Mouse (Mus musculus) CD8-positive naive resting alpha-beta T cell, adult 2 months (primary cell): ENCODE measurements around the gene Plagl2.
A peak's percentile ranks its signal among the peaks of the same experiment; 100 is the strongest.
"Not testable (repeated sequence)": the region's sequence is repeated elsewhere in the genome, so short reads cannot be mapped to it uniquely, and the experiment has no call there.

Experiments used
- DNase-seq, 2 experiments: peaks; one replicate each; pipeline ENCODE4 v3.0.0; 2022; ENCODE audit warnings: low read depth in 2 of 2, low spot score in 2 of 2

The Plagl2 gene

DNA sequence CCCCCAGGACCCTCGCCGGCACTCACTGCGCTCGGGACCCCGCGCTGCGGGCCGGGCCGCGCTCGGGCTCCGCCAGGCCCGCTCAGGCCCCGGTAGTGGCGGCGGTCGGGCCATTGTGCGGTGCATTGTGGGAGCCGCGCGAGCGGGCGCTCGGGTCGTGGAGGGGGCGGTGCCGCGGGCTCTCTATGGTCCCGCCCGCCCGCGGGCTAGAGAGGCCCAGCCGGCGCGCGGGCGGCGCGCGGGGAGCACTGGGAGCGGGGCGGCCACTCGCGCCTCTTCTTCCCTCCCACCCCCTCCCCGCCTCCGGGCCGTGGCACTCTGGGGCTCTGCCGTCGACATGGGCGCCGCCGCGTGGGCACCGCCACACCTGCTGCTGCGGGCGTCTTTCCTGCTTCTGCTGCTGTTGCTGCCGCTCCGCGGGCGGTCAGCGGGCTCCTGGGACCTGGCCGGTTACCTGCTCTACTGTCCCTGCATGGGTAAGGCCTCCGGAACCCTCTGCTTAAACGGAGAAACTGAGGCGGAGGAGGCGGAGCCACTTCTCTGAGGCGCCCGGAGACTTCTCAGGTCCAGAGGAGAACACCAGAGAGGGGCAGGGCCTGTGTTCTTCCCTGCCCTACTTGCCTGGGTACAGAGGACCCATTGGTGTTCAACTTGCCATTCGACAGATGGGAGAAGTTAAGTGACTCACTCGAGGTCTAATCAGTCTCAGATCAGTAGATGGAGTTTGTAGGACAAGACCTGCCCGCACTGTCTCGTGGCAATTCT lies at the start of gene Plagl2, which contains the start of gene Pofut1:
Gene Plagl2 (minus strand): TSS at position 177 of the 765 bp plus-strand sequence.
Gene Pofut1 (plus strand): TSS at position 284 of the 765 bp plus-strand sequence.
- DNase-seq: peak; percentile 78 to 81

DNA sequence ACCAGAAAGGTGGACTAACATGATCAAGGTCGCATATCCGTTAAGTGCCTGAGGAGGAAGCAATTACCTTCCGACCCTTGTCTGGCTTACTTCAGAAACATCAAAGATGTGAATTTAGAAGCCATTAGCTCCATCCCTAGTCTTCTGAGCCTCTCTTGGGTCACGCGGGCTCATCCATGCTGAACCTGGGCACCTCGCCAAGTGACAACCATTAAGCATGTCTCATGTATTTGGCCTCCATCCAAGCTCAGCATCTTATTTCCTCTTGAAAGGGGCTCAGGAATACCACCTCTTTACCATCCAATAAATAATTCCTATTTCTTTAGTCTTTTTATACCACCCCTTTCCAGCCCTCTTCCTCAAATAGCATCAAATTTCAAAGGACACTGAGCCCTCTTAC lies 46.6 kb upstream of the Plagl2 start:
- no peak for DNase-seq

DNA sequence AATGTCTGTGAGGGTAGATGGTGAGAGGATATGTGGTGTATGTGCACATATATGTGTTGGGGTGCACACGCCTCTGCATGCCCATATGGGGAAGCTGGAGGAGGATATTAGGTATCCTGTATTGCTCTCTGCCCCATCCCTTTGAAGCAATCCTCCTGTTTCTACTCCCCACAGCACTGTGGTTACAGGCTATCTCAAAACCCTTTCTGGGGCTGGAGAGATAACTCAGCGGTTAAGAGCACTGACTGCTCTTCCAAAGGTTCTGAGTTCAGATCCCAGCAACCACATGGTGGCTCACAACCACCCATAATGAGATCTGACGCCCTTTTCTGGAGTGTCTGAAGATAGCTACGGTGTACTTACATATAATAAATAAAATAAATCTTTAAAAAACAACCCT lies 45.3 kb upstream of the Plagl2 start:
- no peak for DNase-seq

DNA sequence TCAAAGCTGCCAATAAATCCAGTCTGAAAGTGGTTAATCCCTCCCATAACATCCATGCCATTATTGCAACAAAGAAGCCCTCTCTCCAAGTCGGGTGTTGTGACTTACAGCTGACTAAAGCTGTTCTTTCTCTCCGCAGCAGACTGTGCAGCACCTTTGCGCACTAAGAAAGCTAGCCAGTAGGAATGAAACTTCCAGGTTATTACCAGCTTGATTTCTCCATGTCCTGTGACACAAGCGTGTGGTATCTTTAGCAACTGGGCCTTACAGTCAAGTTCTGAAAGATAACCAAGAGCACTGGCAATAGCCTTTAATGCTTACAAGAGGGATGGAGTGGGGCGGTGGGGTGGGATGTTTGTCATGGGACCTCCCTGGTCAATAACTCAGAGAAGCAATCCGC lies 42.7 kb upstream of the Plagl2 start:
- DNase-seq: no peak

DNA sequence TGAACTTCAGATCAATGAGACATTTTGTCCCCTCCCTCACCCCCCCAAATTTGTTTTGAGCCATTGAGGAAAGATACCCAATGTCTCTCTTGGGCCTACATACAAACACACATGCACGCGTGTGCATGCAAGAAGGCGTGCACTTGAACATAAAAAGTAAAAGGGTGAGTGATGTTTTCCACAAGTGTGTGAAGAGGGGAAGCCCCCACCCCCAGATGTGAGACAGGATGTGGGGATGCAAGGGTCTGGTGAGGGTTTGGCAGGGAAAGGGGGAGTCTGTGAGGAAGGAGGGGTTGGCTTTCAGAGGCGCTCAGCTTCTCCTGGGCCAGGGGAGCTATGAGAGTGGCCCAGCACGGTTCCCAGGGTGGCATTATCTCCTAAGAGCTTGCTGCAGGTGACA lies 37.1 kb upstream of the Plagl2 start:
- peak; percentile 64 to 69 for DNase-seq

DNA sequence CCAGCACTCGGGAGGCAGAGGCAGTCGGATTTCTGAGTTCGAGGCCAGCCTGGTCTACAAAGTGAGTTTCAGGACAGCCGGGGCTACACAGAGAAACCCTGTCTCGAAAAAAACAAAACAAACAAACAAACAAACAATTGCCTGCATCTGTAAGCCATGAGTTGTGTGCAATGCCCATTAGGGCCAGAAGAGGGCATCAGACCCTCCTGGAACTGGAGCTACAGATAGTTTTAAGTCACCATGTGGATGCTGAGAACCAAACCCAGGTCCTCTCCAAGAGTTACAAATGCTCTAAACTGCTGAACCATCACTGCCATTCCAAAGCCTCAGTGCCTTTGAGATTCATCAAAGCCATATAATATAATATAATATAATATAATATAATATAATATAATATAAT lies 35.6 kb upstream of the Plagl2 start:
- DNase-seq: not testable (repeated sequence)

DNA sequence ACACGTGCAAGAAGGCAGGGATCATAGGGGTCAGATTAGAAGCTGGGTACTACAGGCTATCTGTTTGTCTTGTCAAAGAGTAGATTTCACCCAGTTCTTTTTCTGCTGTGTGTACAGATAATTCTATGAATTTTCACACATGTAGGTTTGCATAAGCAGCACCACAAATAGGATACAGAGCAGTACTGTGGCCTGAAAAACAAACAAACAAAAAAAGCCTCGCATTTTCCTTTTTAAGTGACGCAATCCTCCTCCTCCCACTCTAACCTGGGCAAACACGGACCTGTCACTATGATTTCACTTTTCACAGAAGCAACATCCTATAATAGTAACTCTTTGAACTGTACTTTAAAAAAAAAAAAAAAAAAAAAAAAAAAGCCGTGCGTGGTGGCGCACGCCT lies 35.2 kb upstream of the Plagl2 start:
- no peak for DNase-seq

DNA sequence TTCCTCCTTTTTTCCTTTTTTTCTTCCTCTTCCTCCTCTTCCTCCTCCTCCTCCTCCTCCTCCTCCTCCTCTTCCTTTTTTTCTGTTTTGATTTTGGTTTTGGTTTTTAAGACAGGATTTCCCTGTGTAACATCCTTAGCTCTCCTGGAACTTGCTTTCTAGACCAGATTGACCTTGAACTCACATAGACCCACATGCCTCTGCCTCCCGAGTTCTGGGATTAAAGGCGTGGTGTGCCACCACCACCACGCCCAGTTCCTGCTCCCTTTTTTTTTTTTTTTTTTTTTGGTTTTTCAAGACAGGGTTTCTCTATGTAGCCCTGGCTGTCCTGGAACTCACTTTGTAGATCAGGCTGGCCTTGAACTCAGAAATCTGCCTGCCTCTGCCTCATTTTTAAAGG lies 34.4 kb upstream of the Plagl2 start:
- not testable (repeated sequence) for DNase-seq

DNA sequence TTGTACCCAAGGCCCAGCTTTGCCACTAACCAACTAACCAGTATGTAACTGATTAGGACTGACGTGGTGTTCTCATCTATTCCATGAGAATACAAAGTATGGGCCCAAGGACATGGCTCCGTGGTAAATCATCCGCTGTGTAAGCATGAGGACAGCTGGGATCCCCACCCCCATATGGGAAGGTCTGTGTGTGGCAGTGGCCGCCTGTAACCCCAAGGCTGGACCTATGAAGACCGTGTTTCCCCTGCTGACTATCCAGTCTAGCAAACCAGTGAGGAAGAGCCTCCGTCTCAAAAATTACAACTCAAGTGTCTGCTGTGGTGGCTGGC lies 33.7 kb upstream of the Plagl2 start:
- DNase-seq: no peak

DNA sequence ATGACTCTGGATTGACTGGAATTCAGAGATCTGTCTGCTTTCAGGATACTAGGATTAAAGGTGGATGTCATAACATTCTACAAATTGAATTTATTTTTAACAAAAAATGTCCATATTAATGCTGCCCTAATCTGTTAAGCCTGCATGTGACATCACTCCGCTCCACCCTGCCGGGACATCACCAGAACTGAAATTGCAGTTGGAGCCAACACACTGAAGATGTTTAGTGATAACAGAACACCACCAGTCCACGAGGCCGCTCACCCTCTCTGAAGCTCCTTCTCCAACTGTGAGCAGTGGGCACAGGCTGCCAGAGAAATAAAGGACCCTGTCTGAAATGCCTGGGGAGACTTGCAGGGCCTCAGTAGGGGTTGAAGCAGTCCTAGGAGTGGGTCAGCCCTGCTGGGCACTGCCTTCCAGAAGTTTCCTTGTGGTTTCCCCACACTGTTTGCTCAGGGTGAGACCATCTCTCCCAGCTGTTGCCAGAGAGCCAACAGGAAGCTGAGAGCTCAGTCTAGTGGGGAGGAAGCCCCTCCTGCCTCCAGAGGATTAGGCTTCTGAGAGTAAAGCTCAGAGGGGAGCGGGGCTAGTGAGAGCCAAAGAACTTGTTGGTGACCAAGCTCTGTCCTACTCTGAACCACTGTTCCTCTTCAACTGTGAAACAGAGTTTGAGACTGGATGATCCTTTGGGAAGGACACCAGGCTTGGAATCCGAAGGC lies 33.1 kb upstream of the Plagl2 start:
- DNase-seq: not testable (repeated sequence)

DNA sequence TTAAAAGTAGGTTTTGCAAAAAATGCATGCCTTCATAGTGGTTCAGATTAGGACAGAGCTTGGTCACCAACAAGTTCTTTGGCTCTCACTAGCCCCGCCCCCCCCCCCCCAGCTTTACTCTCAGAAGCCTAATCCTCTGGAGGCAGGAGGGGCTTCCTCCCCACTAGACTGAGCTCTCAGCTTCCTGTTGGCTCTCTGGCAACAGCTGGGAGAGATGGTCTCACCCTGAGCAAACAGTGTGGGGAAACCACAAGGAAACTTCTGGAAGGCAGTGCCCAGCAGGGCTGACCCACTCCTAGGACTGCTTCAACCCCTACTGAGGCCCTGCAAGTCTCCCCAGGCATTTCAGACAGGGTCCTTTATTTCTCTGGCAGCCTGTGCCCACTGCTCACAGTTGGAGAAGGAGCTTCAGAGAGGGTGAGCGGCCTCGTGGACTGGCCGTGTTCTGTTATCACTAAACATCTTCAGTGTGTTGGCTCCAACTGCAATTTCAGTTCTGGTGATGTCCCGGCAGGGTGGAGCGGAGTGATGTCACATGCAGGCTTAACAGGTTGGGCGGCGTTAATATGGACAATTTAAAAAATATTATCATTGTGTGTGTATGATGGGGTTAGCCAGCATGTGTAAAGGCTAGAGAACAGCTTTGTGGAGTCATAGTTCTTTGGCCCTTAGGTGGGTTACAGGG lies 29.1 kb upstream of the Plagl2 start:
- DNase-seq: not testable (repeated sequence)

DNA sequence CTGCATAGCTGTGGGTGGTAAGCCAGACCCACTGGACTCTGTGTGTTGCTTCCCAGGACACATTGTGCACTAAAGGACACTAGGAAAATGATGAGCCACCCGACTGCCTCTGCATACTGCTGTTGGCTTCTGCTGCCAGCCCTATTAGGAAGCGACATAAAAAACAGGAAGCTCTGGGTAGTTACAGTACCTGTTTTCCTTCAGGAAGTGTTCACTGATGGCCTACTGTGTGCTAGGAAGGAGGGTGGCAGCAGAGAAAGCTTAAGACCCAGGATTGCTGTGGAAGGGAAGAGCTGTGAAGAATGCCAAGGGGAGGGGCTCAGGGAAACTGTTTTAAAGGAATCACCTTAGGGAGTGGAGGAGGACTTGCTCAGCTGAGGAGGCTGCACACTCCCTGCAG lies 26.1 kb upstream of the Plagl2 start:
- no peak for DNase-seq

DNA sequence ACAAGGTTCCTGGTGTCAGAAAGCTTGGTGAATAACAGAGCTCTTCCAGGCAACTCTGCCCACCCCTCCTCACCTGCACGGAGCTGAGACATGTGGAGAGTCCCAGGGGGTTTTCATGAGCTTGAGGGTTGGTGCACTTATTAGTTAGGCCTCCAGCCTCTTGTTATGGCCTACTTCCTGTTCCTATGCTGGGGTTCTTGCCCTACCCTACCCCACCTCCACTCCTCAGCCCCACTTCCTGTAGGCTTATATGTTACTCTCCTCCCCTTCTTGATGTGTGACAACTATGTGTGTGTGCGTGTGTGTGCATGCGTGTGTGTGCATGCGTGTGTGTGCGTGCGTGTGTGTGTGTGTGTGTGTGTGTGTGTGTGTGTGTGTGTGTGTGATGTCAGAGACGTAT lies 21.8 kb upstream of the Plagl2 start:
- peak; percentile 67 to 70 for DNase-seq

DNA sequence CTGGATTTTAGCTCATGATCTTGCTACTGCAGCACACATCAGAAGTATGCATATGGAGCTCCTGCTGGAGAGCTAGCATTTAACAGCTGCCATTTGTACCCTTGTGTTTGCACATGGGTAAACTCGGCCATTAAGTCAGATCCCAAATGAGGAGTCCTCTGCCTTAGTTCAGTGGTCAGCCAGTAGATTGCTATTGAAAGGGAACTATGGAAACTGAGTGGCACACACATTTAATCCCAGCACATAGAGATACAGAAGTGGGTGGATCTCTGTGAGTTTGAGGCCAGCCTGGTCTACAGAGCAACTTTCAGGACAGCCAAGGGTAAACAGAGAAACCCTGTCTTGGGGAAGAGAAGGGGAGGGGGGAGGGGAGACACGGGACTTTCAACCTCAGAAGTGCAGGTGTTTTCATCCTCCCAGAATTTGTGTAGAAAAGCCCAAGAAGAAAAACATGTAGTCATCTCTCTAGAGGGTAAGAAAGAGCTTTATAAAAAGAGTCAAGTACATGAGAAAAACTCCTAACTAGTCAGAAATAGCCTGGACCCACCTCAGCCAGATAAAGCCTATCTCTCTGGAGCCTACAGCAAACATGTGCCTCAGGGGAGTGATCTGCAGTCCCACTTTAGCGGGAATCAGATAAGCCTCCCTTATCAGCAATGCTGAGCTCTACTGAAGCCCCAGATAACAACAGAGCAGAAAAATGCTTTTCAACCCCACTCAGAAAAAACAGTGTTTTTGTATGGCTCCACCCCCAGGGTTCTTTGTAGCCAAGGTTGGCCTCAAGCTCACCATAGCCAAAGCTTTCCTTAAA lies 18.8 kb upstream of the Plagl2 start:
- DNase-seq: no peak

DNA sequence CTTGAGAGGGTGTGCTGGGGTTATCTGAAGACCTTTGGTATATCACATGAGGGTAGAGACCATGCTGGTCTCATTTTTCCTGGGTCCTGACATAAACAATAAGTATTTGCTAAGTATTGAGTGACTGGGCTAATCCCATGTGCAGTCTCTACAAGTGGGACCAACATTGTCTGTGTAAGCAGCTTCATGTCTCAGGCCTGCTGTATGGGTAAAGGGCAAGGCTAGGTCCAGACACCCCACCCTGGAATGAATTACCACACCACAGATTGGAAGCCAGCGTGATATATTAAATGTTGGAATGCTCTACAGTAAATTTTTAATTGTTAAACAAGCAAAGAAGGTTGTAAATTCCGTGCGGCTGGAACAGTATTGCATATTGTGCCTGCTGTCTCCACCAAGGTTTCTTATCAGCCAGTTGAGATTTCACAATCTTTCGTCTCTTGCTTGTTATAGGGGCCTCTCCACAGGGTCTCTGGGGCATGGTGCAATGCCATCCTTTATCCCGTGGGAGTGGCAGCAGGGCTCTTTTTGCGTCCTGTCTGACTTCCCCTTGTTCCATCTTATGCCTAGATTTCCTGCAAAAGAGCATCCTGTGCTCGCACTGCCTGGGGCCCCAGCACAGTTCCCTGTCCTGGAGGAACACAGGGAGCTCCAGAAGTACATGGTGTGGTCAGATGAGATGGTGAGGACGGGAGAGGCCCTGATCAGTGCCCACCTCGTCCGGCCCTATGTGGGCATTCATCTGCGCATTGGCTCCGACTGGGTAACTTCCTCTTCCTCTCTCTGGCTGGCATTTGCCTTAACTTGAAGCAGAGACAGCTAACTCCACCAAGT lies 18.0 kb upstream of the Plagl2 start:
- DNase-seq: no peak

DNA sequence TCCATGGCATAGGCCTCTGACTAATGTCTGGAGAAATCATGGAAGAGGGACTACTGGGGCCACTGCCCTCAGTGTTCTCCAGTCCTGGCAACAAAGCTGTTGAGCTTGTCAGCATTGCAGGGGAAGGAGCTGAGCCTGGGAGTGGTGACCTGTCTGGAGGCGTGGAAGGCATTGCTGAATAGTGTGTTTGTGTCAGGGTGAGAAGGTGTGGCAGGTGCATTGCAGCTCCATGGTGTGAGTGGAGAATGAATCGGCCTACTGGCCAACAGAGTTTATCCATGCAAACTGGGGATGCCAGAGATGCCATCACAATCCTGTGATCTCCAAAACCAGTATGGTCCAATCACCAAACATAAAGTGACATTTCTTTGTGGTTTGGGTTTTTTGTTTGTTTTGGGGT lies 15.4 kb upstream of the Plagl2 start:
- no peak for DNase-seq

DNA sequence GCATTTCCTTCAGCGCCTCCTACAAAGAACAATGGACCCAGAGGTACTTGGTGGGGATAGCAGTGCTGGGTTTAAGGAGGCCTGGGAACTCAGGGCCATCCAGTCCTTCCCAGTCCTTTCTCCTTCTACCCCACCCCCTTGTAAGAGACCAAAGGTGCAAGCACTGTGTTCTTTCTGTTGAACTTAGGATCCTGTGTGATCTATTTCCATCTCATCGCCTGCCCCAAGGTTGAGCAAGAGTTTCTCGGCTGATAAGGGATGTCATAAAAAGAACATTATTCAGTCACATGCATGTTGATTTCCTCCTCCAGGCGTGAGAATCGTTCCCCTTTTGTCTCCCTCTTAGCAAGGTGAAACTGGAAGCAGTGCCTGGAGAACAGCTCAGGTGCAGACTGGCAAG lies 8.5 kb upstream of the Plagl2 start:
- no peak for DNase-seq

DNA sequence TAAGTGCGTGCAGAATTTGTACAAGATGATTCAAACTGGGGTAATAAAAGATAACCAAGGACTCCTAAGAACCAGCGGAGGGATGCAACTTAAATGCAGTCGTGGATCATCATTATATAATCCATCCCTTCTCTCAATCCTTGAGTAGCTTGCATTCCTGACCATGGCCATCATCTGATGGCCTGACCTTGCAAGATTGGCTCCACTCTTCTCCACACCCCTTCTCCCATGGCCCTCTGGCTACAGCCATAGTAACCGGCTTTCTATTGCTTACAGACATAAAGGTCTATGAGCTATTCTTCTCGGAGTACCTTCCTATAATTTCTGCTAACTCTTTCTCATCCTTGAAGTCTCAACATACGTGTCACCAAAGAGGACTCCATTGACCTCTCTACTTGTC lies 930 bp upstream of the Plagl2 start:
- DNase-seq: no peak

DNA sequence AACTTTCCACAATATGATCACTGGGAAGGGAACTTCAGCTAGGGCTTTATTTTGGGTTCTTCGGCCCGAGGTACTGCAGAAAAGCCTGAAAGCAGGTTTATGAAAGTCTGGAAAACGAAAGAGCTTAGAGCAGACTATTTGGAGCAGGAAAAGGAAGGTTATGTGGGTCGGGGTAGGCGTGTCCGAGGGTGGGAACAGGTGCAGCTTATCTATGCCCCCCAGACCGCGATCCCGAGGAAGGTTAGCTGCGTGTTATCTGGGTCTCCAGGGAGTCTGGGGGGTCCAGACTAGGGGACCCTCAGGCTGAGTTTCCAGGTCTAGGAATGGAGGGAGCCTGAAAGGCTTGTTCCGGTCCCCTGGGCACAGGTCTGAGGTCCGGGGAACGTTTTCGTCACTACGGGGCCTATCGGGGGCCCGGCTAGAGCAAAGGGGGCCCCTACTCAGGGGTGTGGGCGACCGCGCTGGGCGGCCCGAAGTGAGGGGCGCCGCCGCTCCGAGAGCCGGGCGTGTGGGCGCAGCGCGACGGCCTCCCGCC lies 458 bp downstream of the Plagl2 start:
- peak in 1 of 2 experiments; percentile 17 for DNase-seq

DNA sequence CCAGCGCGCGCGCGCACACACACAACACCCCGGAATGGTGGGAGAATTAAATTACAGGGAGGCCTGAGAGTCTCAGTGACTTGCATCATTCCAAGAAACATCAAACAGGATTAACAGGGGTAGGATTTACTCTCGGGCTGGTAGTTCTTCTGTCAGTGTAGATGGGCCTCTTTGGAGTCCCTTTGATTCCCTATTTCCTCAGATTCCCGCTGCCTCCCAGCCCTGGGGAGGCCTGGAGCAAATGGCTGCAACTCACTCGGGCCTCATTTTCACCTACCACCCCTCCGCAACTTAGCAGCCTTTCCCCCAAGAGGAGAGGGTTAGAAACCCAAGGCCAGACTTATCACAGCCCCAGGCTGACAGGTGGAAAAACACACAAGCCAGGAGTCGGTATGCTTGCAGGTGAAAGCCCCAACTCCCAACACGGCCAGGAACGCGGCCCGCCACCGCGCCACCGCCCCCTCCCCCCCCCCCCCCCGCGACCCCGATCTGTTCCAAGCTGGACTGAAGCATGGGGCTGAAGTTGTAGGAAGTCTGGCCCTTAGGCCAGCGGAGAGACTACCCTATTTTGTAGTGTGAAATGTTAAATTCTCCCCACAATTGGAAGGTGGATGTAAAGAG lies 1.3 kb downstream of the Plagl2 start:
- DNase-seq: no peak
